Mouse (Mus musculus) thymus, adult 2 months (tissue): ENCODE results near the gene Neurl4.

Experiments
- CTCF ChIP-seq: fragments of 200-500 bp; IDR thresholded peaks from 2 replicates; pipeline ENCODE4 v1.5.1; 2012; ENCODE audit warnings: mild to moderate bottlenecking, control low read depth, low read length, moderate library complexity, borderline replicate concordance; ENCODE audit not compliant: control insufficient read depth, poor library complexity, insufficient read depth; ENCODE audit errors: extremely low read depth
- POLR2A ChIP-seq: fragments of 200-500 bp; IDR thresholded peaks from 2 replicates; pipeline ENCODE4 v1.6.1; 2012; ENCODE audit warnings: mild to moderate bottlenecking, low read length, control low read depth, moderate library complexity; ENCODE audit not compliant: control insufficient read depth, poor library complexity, insufficient read depth; ENCODE audit errors: extremely low read depth

GRCm38 (mm10) chr11:69879711-69880110 lies 21.2 kb upstream of the Neurl4 start:
- TF ChIP-seq CTCF (no peak), POLR2A (no peak)
